Mouse (Mus musculus) midbrain, embryonic 14.5 days (tissue): ENCODE measurements around the gene Flrt2. TPM values are rescaled to one million over a fixed set of nuclear protein-coding genes. Genes with fewer than 3 reads are reported as not detected.

ENCODE experiments used
- ATAC-seq: fragments of 200-750 bp; cut with Nextera tagmentation; 2 replicates; pipeline ENCODE4 v1.8.0; 2017; ENCODE audit warnings: moderate number of reproducible peaks, moderate library complexity; ENCODE audit not compliant: low FRiP score, low TSS enrichment
- DNase-seq: peaks from one replicate; pipeline ENCODE4 v3.0.0-alpha.2; 2015
- H3K27ac ChIP-seq: fragments of 300-500 bp; sonication (generic); replicated peaks from 2 replicates; pipeline ENCODE4 v1.5.1; 2014; ENCODE audit warnings: mild to moderate bottlenecking, low read depth, low read length, moderate library complexity
- H3K27me3 ChIP-seq: fragments of 300-500 bp; sonication (generic); 2 replicates; pipeline ENCODE4 v1.6.1; 2014; ENCODE audit warnings: low read length, control low read depth, mixed read lengths; ENCODE audit not compliant: control insufficient read depth, insufficient read depth
- H3K36me3 ChIP-seq: fragments of 300-500 bp; sonication (generic); 2 replicates; pipeline ENCODE4 v1.6.1; 2014; ENCODE audit warnings: low read length, control low read depth; ENCODE audit not compliant: control insufficient read depth, insufficient read depth
- H3K4me1 ChIP-seq: fragments of 300-500 bp; sonication (generic); 2 replicates; pipeline ENCODE4 v1.6.1; 2014; ENCODE audit warnings: mild to moderate bottlenecking, antibody characterized with exemption, low read length, control low read depth; ENCODE audit not compliant: control insufficient read depth, insufficient read depth
- H3K4me2 ChIP-seq: fragments of 300-500 bp; sonication (generic); 2 replicates; pipeline ENCODE4 v1.6.1; 2014; ENCODE audit warnings: mild to moderate bottlenecking, low read length, moderate library complexity
- H3K4me3 ChIP-seq: fragments of 300-500 bp; sonication (generic); replicated peaks from 2 replicates; pipeline ENCODE4 v1.5.1; 2014; ENCODE audit warnings: low read depth, low read length
- H3K9ac ChIP-seq: fragments of 300-500 bp; sonication (generic); replicated peaks from 2 replicates; pipeline ENCODE4 v1.6.1; 2014; ENCODE audit warnings: mild to moderate bottlenecking, low read length, moderate library complexity
- H3K9me3 ChIP-seq: fragments of 300-500 bp; sonication (generic); 2 replicates; pipeline ENCODE4 v1.6.1; 2016; ENCODE audit warnings: low read length, control low read depth, mixed read lengths; ENCODE audit not compliant: control insufficient read depth
- WGBS: fragments of 180-500 bp; shearing (Covaris S2); extraction: QIAGEN DNeasy Blood & Tissue Kit; methylation state at CpG from one replicate; pipeline ENCODE4 v1.1.7; 2014; 5-methylcytosine and 5-hydroxymethylcytosine counted together
- polyA plus RNA-seq: library from polyadenylated mRNA; unstranded; fragments of >200 nt; fragmentation: Nextera tagmentation; extraction: Ambion mirVana; gene quantifications from 2 replicates; pipeline ENCODE4 v1.2.1, GENCODE M21; 2014

The Flrt2 gene
- polyA plus RNA-seq, 1 experiment from 2014 or later: 32.2 TPM

- Histone ChIP-seq H3K4me2 (peak overlapping the region; percentile 80), H3K9ac (peak overlapping the region; percentile 81), H3K4me1 (peaks cover 26% of the 10 kb centered on the region; the same call in 1 of the 2 replicates), H3K4me3 (peak overlapping the region; percentile 70), H3K36me3 (no peaks in the 10 kb centered on the region), H3K27me3 (no peaks in the 10 kb centered on the region), H3K27ac (peak overlapping the region; percentile 88), H3K9me3 (no peaks in the 10 kb centered on the region)
- peak; percentile 56 for DNase-seq
- ATAC-seq: no peak
- 2% methylated on average over 13 of the region's 13 CpGs for WGBS
Measured at GRCm38 (mm10) chr12:95692948-95693650, 1.1 kb downstream of the Flrt2 start.

GRCm38 (mm10) chr12:95693651-95694471 lies 1.8 kb downstream of the Flrt2 start:
- H3K9me3 ChIP-seq: no peaks in the 10 kb centered on the region
- H3K36me3 ChIP-seq: no peaks in the 10 kb centered on the region
- H3K4me1 ChIP-seq: peaks cover 25% of the 10 kb centered on the region; the same call in 1 of the 2 replicates
- H3K9ac ChIP-seq: peak overlapping the region; percentile 81
- H3K27me3 ChIP-seq: no peaks in the 10 kb centered on the region
- ATAC-seq (no peak), DNase-seq (peak; percentile 76)
- WGBS: under 1% methylated on average over 28 of the region's 28 CpGs
- peak overlapping the region; percentile 80 for H3K4me2 ChIP-seq
- peak overlapping the region; percentile 88 for H3K27ac ChIP-seq
- peak overlapping the region; percentile 70 for H3K4me3 ChIP-seq

- Histone ChIP-seq H3K4me3 (peak overlapping the region; percentile 70), H3K9ac (peak overlapping the region; percentile 81; the same call in 1 of the 2 replicates), H3K36me3 (no peaks in the 10 kb centered on the region), H3K27me3 (no peaks in the 10 kb centered on the region), H3K4me1 (peaks cover 25% of the 10 kb centered on the region; the same call in 1 of the 2 replicates), H3K4me2 (peak overlapping the region; percentile 80), H3K9me3 (no peaks in the 10 kb centered on the region), H3K27ac (peak overlapping the region; percentile 88)
- under 1% methylated on average over 8 of the region's 8 CpGs for WGBS
- DNase-seq (peak; percentile 55), ATAC-seq (no peak)
Measured at GRCm38 (mm10) chr12:95694507-95694906, 2.5 kb downstream of the Flrt2 start.

GRCm38 (mm10) chr12:95694991-95695833 lies 3.2 kb downstream of the Flrt2 start:
- H3K9me3 ChIP-seq: no peaks in the 10 kb centered on the region
- H3K27me3 ChIP-seq: no peaks in the 10 kb centered on the region
- peak overlapping the region; percentile 88 for H3K27ac ChIP-seq
- DNase-seq: peak; percentile 91
- H3K4me3 ChIP-seq: peak overlapping the region; percentile 70
- under 1% methylated on average over 67 of the region's 68 CpGs for WGBS
- ATAC-seq: peak; percentile 91
- peak overlapping the region; percentile 80 for H3K4me2 ChIP-seq
- peaks cover 25% of the 10 kb centered on the region; the same call in 1 of the 2 replicates for H3K4me1 ChIP-seq
- peak overlapping the region; percentile 81 for H3K9ac ChIP-seq
- H3K36me3 ChIP-seq: no peaks in the 10 kb centered on the region

GRCm38 (mm10) chr12:95695834-95696521 lies 4.0 kb downstream of the Flrt2 start:
- H3K36me3 ChIP-seq: no peaks in the 10 kb centered on the region
- peak overlapping the region; percentile 80 for H3K4me2 ChIP-seq
- H3K27me3 ChIP-seq: no peaks in the 10 kb centered on the region
- peak overlapping the region; percentile 70 for H3K4me3 ChIP-seq
- DNase-seq (peak; percentile 43), ATAC-seq (no peak)
- H3K27ac ChIP-seq: peak overlapping the region; percentile 88
- peak overlapping the region; percentile 81 for H3K9ac ChIP-seq
- WGBS: under 1% methylated on average over 28 of the region's 28 CpGs
- peaks cover 25% of the 10 kb centered on the region; the same call in 1 of the 2 replicates for H3K4me1 ChIP-seq
- H3K9me3 ChIP-seq: no peaks in the 10 kb centered on the region

- ATAC-seq (no peak), DNase-seq (peak; percentile 53)
- Histone ChIP-seq H3K27ac (peak overlapping the region; percentile 88), H3K27me3 (no peaks in the 10 kb centered on the region), H3K4me2 (peak overlapping the region; percentile 80), H3K4me3 (peak overlapping the region; percentile 70), H3K9me3 (no peaks in the 10 kb centered on the region), H3K9ac (peak overlapping the region; percentile 81), H3K4me1 (peaks cover 25% of the 10 kb centered on the region; the same call in 1 of the 2 replicates), H3K36me3 (no peaks in the 10 kb centered on the region)
- 3% methylated on average over 6 of the region's 6 CpGs for WGBS
Measured at GRCm38 (mm10) chr12:95696522-95697025, 4.5 kb downstream of the Flrt2 start.

- peak overlapping the region; percentile 34; the same call in 1 of the 2 replicates for H3K27ac ChIP-seq
- no peaks in the 10 kb centered on the region for H3K27me3 ChIP-seq
- 0 out of 2 replicates have a peak overlapping the region, but pooled peaks have one; percentile 81 for H3K9ac ChIP-seq
- ATAC-seq (no peak), DNase-seq (peak; percentile 57)
- H3K9me3 ChIP-seq: no peaks in the 10 kb centered on the region
- H3K36me3 ChIP-seq: no peaks in the 10 kb centered on the region
- peak overlapping the region; percentile 80 for H3K4me2 ChIP-seq
- peaks cover 17% of the 10 kb centered on the region; the same call in 1 of the 2 replicates for H3K4me1 ChIP-seq
- 46% methylated on average over 1 of the region's 1 CpGs for WGBS
- H3K4me3 ChIP-seq: peak overlapping the region; percentile 70
Measured at GRCm38 (mm10) chr12:95698556-95698955, 6.5 kb downstream of the Flrt2 start.
